Mouse (Mus musculus): Measurements from ENCODE around the gene Btbd35f20.
"Not testable (repeated sequence)": the region's sequence is repeated elsewhere in the genome, so short reads cannot be mapped to it uniquely, and the experiment has no call there.

Gene Btbd35f20

GRCm38 (mm10) chrX:4291145-4291544, at the start of gene Btbd35f20:
TSS of gene Btbd35f20 (minus strand) at chrX:4291245.
- DNase-seq, result not testable (repeated sequence)
